8 mouse cellular contexts compared by ENCODE assay signal in genomic region chr13:43300366-43300765, GRCm38 (mm10). TPM values are rescaled to one million over a fixed set of nuclear protein-coding genes. Genes with fewer than 3 reads are reported as not detected.
A peak's percentile ranks its signal among the peaks of the same experiment; 100 is the strongest.
DNase-seq lines count a peak whose midpoint lies in the region; ATAC-seq and TF ChIP-seq lines count a peak whose summit lies in the region.
"Had no signal": no experiment of that assay in that cellular context is flagged by ENCODE, and none has a peak within 500 bp of the region (broad histone marks: within the 10 kb centered on the region; RNA-seq: fewer than 3 reads in every experiment).

No protein-coding gene starts in this region.

- H3K4me1 ChIP-seq in lung, embryonic 16.5 days (replicated peaks; ENCODE audit: control insufficient read depth, insufficient read depth, low read length): peaks cover 32% of the 10 kb centered on the region
- H3K4me1 ChIP-seq in hindbrain, embryonic 14.5 days (replicated peaks; ENCODE audit: control insufficient read depth, insufficient read depth, low read length): peaks cover 42% of the 10 kb centered on the region
- peaks cover 30% of the 10 kb centered on the region for H3K4me1 ChIP-seq in olfactory bulb, adult 2 months (ENCODE audit: control insufficient read depth, insufficient read depth, low read length)

- TF ChIP-seq CTCF in olfactory bulb, adult 2 months (IDR thresholded peaks at IDR 0.05; ENCODE audit: insufficient read depth, low read depth, low read length): no peak

- ATAC-seq in lung, embryonic 16.5 days (ENCODE audit: low read depth): no peak
- ATAC-seq in hindbrain, embryonic 14.5 days (ENCODE audit: low FRiP score): no peak

- DNase-seq in heart, adult 11 months: peak; percentile 85
- no peak for DNase-seq in heart, postnatal 25 days (ENCODE audit: low spot score)
- no peak for DNase-seq in lung, adult 18-20 months
- DNase-seq in hindbrain, embryonic 14.5 days (ENCODE audit: low spot score): no peak
- no peak for DNase-seq in adrenal gland, postnatal 14 days
- DNase-seq: kidney, adult 2 months had no signal

- H3K36me3 ChIP-seq in lung, embryonic 16.5 days (ENCODE audit: control insufficient read depth, insufficient read depth, low read length): no peaks in the 10 kb centered on the region
- H3K36me3 ChIP-seq in hindbrain, embryonic 14.5 days (replicated peaks; ENCODE audit: control insufficient read depth, insufficient read depth): no peaks in the 10 kb centered on the region

- whole genome bisulfite sequencing in lung, embryonic 16.5 days: 45% methylated on average over 5 of the region's 5 CpGs
- WGBS in hindbrain, embryonic 14.5 days: 17% methylated on average over 5 of the region's 5 CpGs
- WGBS in olfactory bulb, adult 2 months: 59% methylated on average over 5 of the region's 5 CpGs

- peak overlapping the region; percentile 97; the same call in 1 of the 2 replicates for H3K4me2 ChIP-seq in lung, embryonic 16.5 days (ENCODE audit: low read depth, low read length)
- peak overlapping the region; percentile 77 for H3K4me2 ChIP-seq in hindbrain, embryonic 14.5 days (replicated peaks)

- peaks cover 8% of the 10 kb centered on the region; the same call in 1 of the 2 replicates for H3K27me3 ChIP-seq in lung, embryonic 16.5 days (ENCODE audit: control insufficient read depth, insufficient read depth, low read depth, low read length)
- peaks cover 18% of the 10 kb centered on the region for H3K27me3 ChIP-seq in hindbrain, embryonic 14.5 days (ENCODE audit: control insufficient read depth, insufficient read depth, low read length)

- no peak for TF ChIP-seq POLR2A in olfactory bulb, adult 2 months (IDR thresholded peaks at IDR 0.05; ENCODE audit: insufficient read depth, low read depth, low read length)

- no peak overlapping the region for H3K27ac ChIP-seq in lung, embryonic 16.5 days (ENCODE audit: low read length)
- H3K27ac ChIP-seq in hindbrain, embryonic 14.5 days: no peak overlapping the region
- no peak overlapping the region for H3K27ac ChIP-seq in olfactory bulb, adult 2 months (ENCODE audit: insufficient read depth, low read depth, low read length)

- intact Hi-C loops in heart, postnatal 25 days (cut with DNase I): loop anchor here (2.0 to 5.0 kb wide), 3 partner anchors 38 to 98 kb away; partner anchors contain the start of gene Nol7

- no peak overlapping the region for H3K4me3 ChIP-seq in lung, embryonic 16.5 days (ENCODE audit: low read length)
- peak overlapping the region; percentile 81 for H3K4me3 ChIP-seq in hindbrain, embryonic 14.5 days (replicated peaks; ENCODE audit: low read length)
- H3K4me3 ChIP-seq in olfactory bulb, adult 2 months (ENCODE audit: insufficient read depth, low read depth, low read length): peak overlapping the region; percentile 16

- H3K9ac ChIP-seq in lung, embryonic 16.5 days (ENCODE audit: low read length): no peak overlapping the region
- no peak overlapping the region for H3K9ac ChIP-seq in hindbrain, embryonic 14.5 days

- H3K9me3 ChIP-seq in lung, embryonic 16.5 days (ENCODE audit: control insufficient read depth, low read length): no peaks in the 10 kb centered on the region
- no peaks in the 10 kb centered on the region for H3K9me3 ChIP-seq in hindbrain, embryonic 14.5 days (ENCODE audit: control insufficient read depth, low read length)

RNA-seq across cellular contexts. Expression of gene Gfod1, which starts 3.6 kb away (rescaled TPM):
- total RNA-seq in heart, postnatal 25 days (2021): 10 to 100 TPM; 35.3 to 36.0 TPM
- polyA plus RNA-seq in lung, embryonic 16.5 days (2015; fragmentation: Nextera tagmentation; extraction: Ambion mirVana): 0.89 and 1.2 TPM in 2 replicates
- polyA plus RNA-seq in hindbrain, embryonic 14.5 days (2014; fragmentation: Nextera tagmentation; extraction: Ambion mirVana): 3.6 and 3.7 TPM in 2 replicates
- polyA plus RNA-seq in olfactory bulb, adult 2 months (2012; ENCODE audit: insufficient read depth, insufficient read length, low replicate concordance, missing spikeins): not detected in 2 replicates
- total RNA-seq in adrenal gland, postnatal 14 days (2021): 10.5 and 11.0 TPM in 2 replicates
